Mouse (Mus musculus) thymus, adult 2 months (tissue): ENCODE results near the gene Ngdn.

ENCODE experiments used
- CTCF ChIP-seq: fragments of 200-500 bp; IDR thresholded peaks from 2 replicates; pipeline ENCODE4 v1.5.1; 2012; ENCODE audit warnings: mild to moderate bottlenecking, control low read depth, low read length, moderate library complexity, borderline replicate concordance; ENCODE audit not compliant: control insufficient read depth, poor library complexity, insufficient read depth; ENCODE audit errors: extremely low read depth
- POLR2A ChIP-seq: fragments of 200-500 bp; IDR thresholded peaks from 2 replicates; pipeline ENCODE4 v1.6.1; 2012; ENCODE audit warnings: mild to moderate bottlenecking, low read length, control low read depth, moderate library complexity; ENCODE audit not compliant: control insufficient read depth, poor library complexity, insufficient read depth; ENCODE audit errors: extremely low read depth

- TF ChIP-seq POLR2A (no peak), CTCF (no peak)
Observed at GRCm38 (mm10) chr14:54994136-54994868, 21.0 kb upstream of the Ngdn start, which contains the start of gene Myh7.
